In the genomic region with DNA sequence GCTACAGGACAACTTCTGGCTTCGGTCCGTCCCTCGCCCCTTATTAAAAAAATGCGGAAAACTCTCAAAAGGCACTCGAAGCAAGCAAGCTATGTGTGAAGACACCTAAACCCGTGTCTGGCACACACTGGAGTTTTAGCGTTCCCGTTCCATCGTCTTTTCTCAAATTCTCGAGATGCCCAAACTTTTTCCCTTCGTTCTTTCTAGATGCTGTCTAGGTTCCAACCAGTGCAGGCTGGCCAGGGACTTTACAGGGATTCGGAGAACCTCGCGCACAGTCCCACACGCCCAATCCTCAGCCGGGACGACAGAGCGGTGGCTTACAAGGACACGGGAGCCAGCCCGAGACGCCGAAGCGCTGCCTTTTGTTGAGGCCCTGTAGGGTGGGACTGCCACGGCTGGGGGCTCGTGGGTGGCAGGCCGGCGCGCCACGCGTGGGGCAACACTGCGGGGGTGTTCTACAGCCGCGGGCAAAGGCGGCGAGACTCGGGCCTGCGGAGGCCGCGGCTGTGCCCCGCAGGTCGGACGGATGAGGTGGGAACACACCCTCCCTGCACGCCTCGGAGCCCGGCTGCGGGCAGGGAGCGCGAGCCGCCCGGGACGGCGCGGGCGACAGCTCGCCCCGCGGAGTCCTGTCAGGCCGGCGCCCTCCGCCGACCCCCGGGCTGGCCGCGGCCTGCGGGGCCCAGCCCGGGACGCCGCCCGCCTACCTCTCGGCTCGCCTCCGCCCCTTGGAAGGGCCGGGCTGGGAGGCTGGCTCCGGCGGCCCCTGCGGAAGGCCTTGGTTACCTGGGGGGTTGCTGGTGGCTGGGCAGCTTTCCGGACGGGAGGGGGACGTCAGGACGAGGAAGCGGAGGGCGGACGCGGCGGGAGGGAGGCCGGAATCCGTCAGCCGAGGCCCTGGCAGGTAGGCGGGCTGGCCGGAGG, we compare ENCODE assay signal across 8 mouse cellular contexts. TPM values are rescaled to one million over a fixed set of nuclear protein-coding genes. Genes with fewer than 3 reads are reported as not detected.
DNase-seq lines count a peak whose midpoint lies in the region; ATAC-seq and TF ChIP-seq lines count a peak whose summit lies in the region.

No protein-coding gene starts in this region.

- peak overlapping the region; percentile 67 for H3K4me2 ChIP-seq in forebrain, embryonic 16.5 days (ENCODE audit: low read length)
- peak overlapping the region; percentile 96 for H3K4me2 ChIP-seq in hindbrain, embryonic 13.5 days

- TF ChIP-seq POLR2A in heart, adult 2 months (IDR thresholded peaks at IDR 0.05; ENCODE audit: insufficient read depth, low read depth, low read length): no peak
- no peak for TF ChIP-seq POLR2A in spleen, adult 2 months (IDR thresholded peaks at IDR 0.05; ENCODE audit: low read depth, low read length)

- peaks cover 9% of the 10 kb centered on the region for H3K4me1 ChIP-seq in heart, adult 2 months (ENCODE audit: control insufficient read depth, insufficient read depth, low read length)
- H3K4me1 ChIP-seq in forebrain, embryonic 16.5 days (replicated peaks; ENCODE audit: control insufficient read depth, insufficient read depth, low read length): peaks cover 18% of the 10 kb centered on the region
- H3K4me1 ChIP-seq in hindbrain, embryonic 13.5 days (replicated peaks): peaks cover 26% of the 10 kb centered on the region
- peaks cover 8% of the 10 kb centered on the region for H3K4me1 ChIP-seq in spleen, adult 2 months (ENCODE audit: control insufficient read depth, insufficient read depth, insufficient read length)

- peaks cover 6% of the 10 kb centered on the region; the same call in 1 of the 2 replicates for H3K79me2 ChIP-seq in heart, adult 2 months (replicated peaks; ENCODE audit: control insufficient read depth, insufficient read depth, low read length)

- ATAC-seq in cerebellum, adult (ENCODE audit: insufficient number of reproducible peaks, low FRiP score, low TSS enrichment): peak; percentile 86
- peak; percentile 65 for ATAC-seq in forebrain, embryonic 16.5 days
- ATAC-seq in hindbrain, embryonic 13.5 days (ENCODE audit: low FRiP score): peak; percentile 86
- ATAC-seq in megakaryocyte-erythroid progenitor cell, adult 5-6 weeks (replicated peaks; ENCODE audit: low FRiP score, low TSS enrichment, poor library complexity, severe bottlenecking): peak; percentile 21

- no peak for TF ChIP-seq EP300 in heart, adult 2 months (IDR thresholded peaks at IDR 0.05; ENCODE audit: insufficient read depth, low read depth, low read length)

- intact Hi-C loops in heart, adult 2 months (cut with DNase I): loop anchor here (5.0 kb wide), 1 partner anchor 137 kb away; a partner anchor contains a TSS
- intact Hi-C loops in left cerebral cortex, postnatal 25 days (cut with DNase I): loop anchor here (10.0 kb wide), 1 partner anchor 305 kb away; no protein-coding TSS in a partner anchor

- H3K27ac ChIP-seq in heart, adult 2 months: peak overlapping the region; percentile 99
- H3K27ac ChIP-seq in forebrain, embryonic 16.5 days (ENCODE audit: low read length): peak overlapping the region; percentile 98
- H3K27ac ChIP-seq in hindbrain, embryonic 13.5 days: peak overlapping the region; percentile 98
- peak overlapping the region; percentile 98 for H3K27ac ChIP-seq in spleen, adult 2 months (ENCODE audit: insufficient read depth, low read length)

- peak overlapping the region; percentile 86 for H3K4me3 ChIP-seq in heart, adult 2 months
- H3K4me3 ChIP-seq in forebrain, embryonic 16.5 days (replicated peaks; ENCODE audit: low read length): peak overlapping the region; percentile 65
- peak overlapping the region; percentile 99 for H3K4me3 ChIP-seq in hindbrain, embryonic 13.5 days
- H3K4me3 ChIP-seq in spleen, adult 2 months (ENCODE audit: extremely low read depth, insufficient read depth, insufficient read length): peak overlapping the region; percentile 89

- H3K27me3 ChIP-seq in heart, adult 2 months (ENCODE audit: control insufficient read depth, insufficient read depth, low read length): no peaks in the 10 kb centered on the region
- H3K27me3 ChIP-seq in forebrain, embryonic 16.5 days (replicated peaks; ENCODE audit: control insufficient read depth, insufficient read depth, low read length): no peaks in the 10 kb centered on the region
- H3K27me3 ChIP-seq in hindbrain, embryonic 13.5 days: no peaks in the 10 kb centered on the region
- no peaks in the 10 kb centered on the region for H3K27me3 ChIP-seq in spleen, adult 2 months (ENCODE audit: control insufficient read depth, insufficient read depth, low read length)

- H3K9ac ChIP-seq in heart, adult 2 months (ENCODE audit: low read depth, low read length): peak overlapping the region; percentile 100
- peak overlapping the region; percentile 97 for H3K9ac ChIP-seq in forebrain, embryonic 16.5 days (replicated peaks; ENCODE audit: low read depth, low read length)
- H3K9ac ChIP-seq in hindbrain, embryonic 13.5 days: peak overlapping the region; percentile 97

- TF ChIP-seq CTCF in heart, adult 2 months (IDR thresholded peaks at IDR 0.05): no peak
- TF ChIP-seq CTCF in spleen, adult 2 months (IDR thresholded peaks at IDR 0.05; ENCODE audit: extremely low read depth, insufficient read depth, insufficient read length, insufficient replicate concordance): no peak

- WGBS in heart, adult 2 months: under 1% methylated on average over 86 of the region's 90 CpGs
- WGBS in forebrain, embryonic 16.5 days: under 1% methylated on average over 78 of the region's 90 CpGs
- WGBS in hindbrain, embryonic 13.5 days: under 1% methylated on average over 90 of the region's 90 CpGs
- WGBS in spleen, adult 2 months: under 1% methylated on average over 75 of the region's 90 CpGs

- peak; percentile 57 to 70 for DNase-seq in heart, adult 2 months
- no peak for DNase-seq in heart, adult 8-10 months (ENCODE audit: low spot score)
- peak; percentile 42 to 49 for DNase-seq in left cerebral cortex, postnatal 25 days (ENCODE audit: low spot score in 2 of 2)
- no peak for DNase-seq in spleen, adult 2 months (ENCODE audit: low read depth in 1 of 2, low spot score in 2 of 2)

- no peaks in the 10 kb centered on the region for H3K9me3 ChIP-seq in forebrain, embryonic 16.5 days (ENCODE audit: control insufficient read depth, low read length)
- no peaks in the 10 kb centered on the region for H3K9me3 ChIP-seq in hindbrain, embryonic 13.5 days

- peaks cover 28% of the 10 kb centered on the region for H3K36me3 ChIP-seq in heart, adult 2 months (ENCODE audit: control insufficient read depth, insufficient read depth, low read length)
- no peaks in the 10 kb centered on the region for H3K36me3 ChIP-seq in forebrain, embryonic 16.5 days (ENCODE audit: control insufficient read depth, insufficient read depth)
- no peaks in the 10 kb centered on the region for H3K36me3 ChIP-seq in hindbrain, embryonic 13.5 days
- no peaks in the 10 kb centered on the region for H3K36me3 ChIP-seq in spleen, adult 2 months (ENCODE audit: control insufficient read depth, insufficient read depth, low read length)

RNA-seq across cellular contexts. Expression of a gene that starts 0.7 kb away (rescaled TPM):
- total RNA-seq in heart, adult 2 months (2021): 100 to 1,000 TPM; 129 to 135 TPM
- polyA plus RNA-seq in heart, adult 2 months (2012; rRNA removed): 61.4 and 70.1 TPM in 2 replicates
- 100 to 1,000 TPM; 120 to 139 (median 132) TPM for total RNA-seq in heart, adult 8-10 months (2022)
- polyA plus RNA-seq in forebrain, embryonic 16.5 days (2015; fragmentation: Nextera tagmentation; extraction: Ambion mirVana): 405 and 452 TPM in 2 replicates
- polyA plus RNA-seq in hindbrain, embryonic 13.5 days (2015; fragmentation: Nextera tagmentation; extraction: Ambion mirVana): 462 and 482 TPM in 2 replicates
- total RNA-seq in left cerebral cortex, postnatal 25 days (2021): 100 to 1,000 TPM; 235 to 237 TPM
- 97.8 and 106 TPM in 2 replicates for total RNA-seq in megakaryocyte-erythroid progenitor cell, adult 5-6 weeks (2014; fragmentation: Nextera tagmentation)
- 92.0 and 129 TPM in 2 replicates for total RNA-seq in megakaryocyte-erythroid progenitor cell, adult 5-6 weeks (2017)
- polyA plus RNA-seq in spleen, adult 2 months (2012; rRNA removed): 106 and 244 TPM in 2 replicates

RNA-seq across cellular contexts. Expression of a gene that starts 55.9 kb away (rescaled TPM):
- total RNA-seq in heart, adult 2 months (2021): 1,000 to 10,000 TPM in 1 of 2 experiments, 100 to 1,000 TPM in 1; 878 to 1,097 TPM
- 1,373 and 1,759 TPM in 2 replicates for polyA plus RNA-seq in heart, adult 2 months (2012; rRNA removed)
- 100 to 1,000 TPM; 584 to 827 (median 671) TPM for total RNA-seq in heart, adult 8-10 months (2022)
- 16.7 and 22.3 TPM in 2 replicates for polyA plus RNA-seq in forebrain, embryonic 16.5 days (2015; fragmentation: Nextera tagmentation; extraction: Ambion mirVana)
- 27.4 and 28.2 TPM in 2 replicates for polyA plus RNA-seq in hindbrain, embryonic 13.5 days (2015; fragmentation: Nextera tagmentation; extraction: Ambion mirVana)
- 10 to 100 TPM; 63.5 to 75.4 TPM for total RNA-seq in left cerebral cortex, postnatal 25 days (2021)
- total RNA-seq in megakaryocyte-erythroid progenitor cell, adult 5-6 weeks (2014; fragmentation: Nextera tagmentation): 15.8 and 16.1 TPM in 2 replicates
- 3.7 and 5.2 TPM in 2 replicates for total RNA-seq in megakaryocyte-erythroid progenitor cell, adult 5-6 weeks (2017)
- 183 and 203 TPM in 2 replicates for polyA plus RNA-seq in spleen, adult 2 months (2012; rRNA removed)

Comparison
In these comparisons a context has a peak if more than half of its experiments do, and no peak if none do; other contexts are left out.
1. DNase-seq: peak in heart, adult 2 months (2 of 2) and left cerebral cortex, postnatal 25 days (2 of 2); none in heart, adult 8-10 months (single experiment) and spleen, adult 2 months (0 of 2).
2. ATAC-seq: peak in every context shown above with its lines; median percentile 86 in cerebellum, adult; 86 in hindbrain, embryonic 13.5 days; 65 in forebrain, embryonic 16.5 days; 21 in megakaryocyte-erythroid progenitor cell, adult 5-6 weeks.
3. RNA of a gene that starts 55.9 kb away (total RNA-seq): 878 to 1,097 TPM in heart, adult 2 months and 584 to 827 TPM in heart, adult 8-10 months; 63.5 to 75.4 TPM in left cerebral cortex, postnatal 25 days and 3.7 to 16.1 TPM in megakaryocyte-erythroid progenitor cell, adult 5-6 weeks; every median in the first group is over 4 times any median in the second.
4. Peak in every context shown above with its lines, with median percentiles within 50 percentile points of each other: H3K27ac ChIP-seq, H3K4me3 ChIP-seq and H3K9ac ChIP-seq.